Mouse (Mus musculus): Measurements from ENCODE around the gene Dhrs4. TPM values are rescaled to one million over a fixed set of nuclear protein-coding genes. Genes with fewer than 3 reads are reported as not detected.

Gene Dhrs4
- polyA plus RNA-seq, 1 experiment = 9.0 TPM

- H3K27me3 ChIP-seq (ENCODE audit: control insufficient read depth) = peaks cover 11% of the 10 kb centered on the region
Observed at GRCm38 (mm10) chr14:55459796-55460195, 18.8 kb upstream of the Dhrs4 start.

GRCm38 (mm10) chr14:55460297-55460696 lies 18.3 kb upstream of the Dhrs4 start:
- Histone ChIP-seq H3K4me3 (replicated peaks) (no peak overlapping the region), H3K4me1 (ENCODE audit: control insufficient read depth) (no peaks in the 10 kb centered on the region; the same call in 1 of the 2 replicates), H3K27me3 (ENCODE audit: control insufficient read depth) (peaks cover 11% of the 10 kb centered on the region), H3K36me3 (ENCODE audit: control insufficient read depth) (no peaks in the 10 kb centered on the region), H3K9me3 (ENCODE audit: control insufficient read depth, low read length) (no peaks in the 10 kb centered on the region; the same call in 1 of the 2 replicates)
- TF ChIP-seq TAL1 (IDR thresholded peaks at IDR 0.05; ENCODE audit: low read length) (no peak), GATA1 (IDR thresholded peaks at IDR 0.05; ENCODE audit: low read length) (no peak)

More at GRCm38 (mm10) chr14:55459796-55460195, 18.8 kb upstream of the Dhrs4 start:
- Histone ChIP-seq H3K9me3 (ENCODE audit: control insufficient read depth, low read length) (no peaks in the 10 kb centered on the region; the same call in 1 of the 2 replicates), H3K4me3 (replicated peaks) (no peak overlapping the region), H3K36me3 (ENCODE audit: control insufficient read depth) (no peaks in the 10 kb centered on the region), H3K4me1 (ENCODE audit: control insufficient read depth) (no peaks in the 10 kb centered on the region; the same call in 1 of the 2 replicates)
- TF ChIP-seq GATA1 (IDR thresholded peaks at IDR 0.05; ENCODE audit: low read length) = no peak
- TF ChIP-seq TAL1 (IDR thresholded peaks at IDR 0.05; ENCODE audit: low read length) = no peak

GRCm38 (mm10) chr14:55461757-55462156 lies 16.8 kb upstream of the Dhrs4 start:
- Histone ChIP-seq H3K36me3 (ENCODE audit: control insufficient read depth) (no peaks in the 10 kb centered on the region), H3K9me3 (ENCODE audit: control insufficient read depth, low read length) (no peaks in the 10 kb centered on the region), H3K27me3 (ENCODE audit: control insufficient read depth) (peaks cover 11% of the 10 kb centered on the region), H3K4me1 (ENCODE audit: control insufficient read depth) (no peaks in the 10 kb centered on the region; the same call in 1 of the 2 replicates), H3K4me3 (replicated peaks) (no peak overlapping the region)
- TF ChIP-seq GATA1 (IDR thresholded peaks at IDR 0.05; ENCODE audit: low read length) (no peak), TAL1 (IDR thresholded peaks at IDR 0.05; ENCODE audit: low read length) (no peak)

GRCm38 (mm10) chr14:55466481-55466880 lies 12.1 kb upstream of the Dhrs4 start:
- TF ChIP-seq GATA1 (IDR thresholded peaks at IDR 0.05; ENCODE audit: low read length) = no peak
- no peak for TF ChIP-seq TAL1 (IDR thresholded peaks at IDR 0.05; ENCODE audit: low read length)
- Histone ChIP-seq H3K4me1 (ENCODE audit: control insufficient read depth) (no peaks in the 10 kb centered on the region; the same call in 1 of the 2 replicates), H3K4me3 (replicated peaks) (no peak overlapping the region), H3K9me3 (ENCODE audit: control insufficient read depth, low read length) (no peaks in the 10 kb centered on the region), H3K36me3 (ENCODE audit: control insufficient read depth) (no peaks in the 10 kb centered on the region), H3K27me3 (ENCODE audit: control insufficient read depth) (peaks cover 15% of the 10 kb centered on the region)

GRCm38 (mm10) chr14:55467108-55467507 lies 11.4 kb upstream of the Dhrs4 start:
- no peaks in the 10 kb centered on the region for H3K9me3 ChIP-seq (ENCODE audit: control insufficient read depth, low read length)
- H3K36me3 ChIP-seq (ENCODE audit: control insufficient read depth) = no peaks in the 10 kb centered on the region
- no peaks in the 10 kb centered on the region; the same call in 1 of the 2 replicates for H3K4me1 ChIP-seq (ENCODE audit: control insufficient read depth)
- H3K4me3 ChIP-seq (replicated peaks) = no peak overlapping the region
- no peak for TF ChIP-seq GATA1 (IDR thresholded peaks at IDR 0.05; ENCODE audit: low read length)
- TF ChIP-seq TAL1 (IDR thresholded peaks at IDR 0.05; ENCODE audit: low read length) = no peak
- peaks cover 19% of the 10 kb centered on the region for H3K27me3 ChIP-seq (ENCODE audit: control insufficient read depth)

GRCm38 (mm10) chr14:55468301-55468741 lies 10.2 kb upstream of the Dhrs4 start:
- H3K36me3 ChIP-seq (ENCODE audit: control insufficient read depth) = no peaks in the 10 kb centered on the region
- H3K4me1 ChIP-seq (ENCODE audit: control insufficient read depth) = no peaks in the 10 kb centered on the region; the same call in 1 of the 2 replicates
- H3K4me3 ChIP-seq (replicated peaks) = no peak overlapping the region
- TF ChIP-seq TAL1 (IDR thresholded peaks at IDR 0.05; ENCODE audit: low read length) = no peak
- no peak for TF ChIP-seq GATA1 (IDR thresholded peaks at IDR 0.05; ENCODE audit: low read length)
- peaks cover 16% of the 10 kb centered on the region for H3K27me3 ChIP-seq (ENCODE audit: control insufficient read depth)
- H3K9me3 ChIP-seq (ENCODE audit: control insufficient read depth, low read length) = no peaks in the 10 kb centered on the region

- H3K36me3 ChIP-seq (ENCODE audit: control insufficient read depth) = no peaks in the 10 kb centered on the region
- no peaks in the 10 kb centered on the region for H3K9me3 ChIP-seq (ENCODE audit: control insufficient read depth, low read length)
- no peaks in the 10 kb centered on the region; the same call in 1 of the 2 replicates for H3K4me1 ChIP-seq (ENCODE audit: control insufficient read depth)
- TF ChIP-seq TAL1 (IDR thresholded peaks at IDR 0.05; ENCODE audit: low read length) (no peak), GATA1 (IDR thresholded peaks at IDR 0.05; ENCODE audit: low read length) (no peak)
- peaks cover 16% of the 10 kb centered on the region for H3K27me3 ChIP-seq (ENCODE audit: control insufficient read depth)
- H3K4me3 ChIP-seq (replicated peaks) = no peak overlapping the region
Observed at GRCm38 (mm10) chr14:55469041-55469440, 9.5 kb upstream of the Dhrs4 start.

GRCm38 (mm10) chr14:55469821-55470220 lies 8.7 kb upstream of the Dhrs4 start:
- H3K27me3 ChIP-seq (ENCODE audit: control insufficient read depth) = peaks cover 16% of the 10 kb centered on the region
- H3K4me1 ChIP-seq (ENCODE audit: control insufficient read depth) = no peaks in the 10 kb centered on the region
- H3K4me3 ChIP-seq (replicated peaks) = no peak overlapping the region
- H3K36me3 ChIP-seq (ENCODE audit: control insufficient read depth) = no peaks in the 10 kb centered on the region
- no peaks in the 10 kb centered on the region for H3K9me3 ChIP-seq (ENCODE audit: control insufficient read depth, low read length)
- TF ChIP-seq TAL1 (IDR thresholded peaks at IDR 0.05; ENCODE audit: low read length) (no peak), GATA1 (IDR thresholded peaks at IDR 0.05; ENCODE audit: low read length) (no peak)

- no peak overlapping the region for H3K4me3 ChIP-seq (replicated peaks)
- peaks cover 5% of the 10 kb centered on the region for H3K4me1 ChIP-seq (ENCODE audit: control insufficient read depth)
- H3K36me3 ChIP-seq (ENCODE audit: control insufficient read depth) = no peaks in the 10 kb centered on the region
- peaks cover 16% of the 10 kb centered on the region for H3K27me3 ChIP-seq (ENCODE audit: control insufficient read depth)
- no peak for TF ChIP-seq GATA1 (IDR thresholded peaks at IDR 0.05; ENCODE audit: low read length)
- no peak for TF ChIP-seq TAL1 (IDR thresholded peaks at IDR 0.05; ENCODE audit: low read length)
- no peaks in the 10 kb centered on the region for H3K9me3 ChIP-seq (ENCODE audit: control insufficient read depth, low read length)
Observed at GRCm38 (mm10) chr14:55470806-55471205, 7.8 kb upstream of the Dhrs4 start.

GRCm38 (mm10) chr14:55475654-55476053 lies 2.9 kb upstream of the Dhrs4 start:
- peaks cover 36% of the 10 kb centered on the region for H3K4me1 ChIP-seq (ENCODE audit: control insufficient read depth)
- H3K27me3 ChIP-seq (ENCODE audit: control insufficient read depth) = peaks cover 10% of the 10 kb centered on the region
- no peak overlapping the region for H3K4me3 ChIP-seq (replicated peaks)
- TF ChIP-seq GATA1 (IDR thresholded peaks at IDR 0.05; ENCODE audit: low read length) (no peak), TAL1 (IDR thresholded peaks at IDR 0.05; ENCODE audit: low read length) (no peak)
- no peaks in the 10 kb centered on the region for H3K9me3 ChIP-seq (ENCODE audit: control insufficient read depth, low read length)
- H3K36me3 ChIP-seq (ENCODE audit: control insufficient read depth) = peaks cover 5% of the 10 kb centered on the region

Measured in erythroblast, embryonic 14.5 days (primary cell).